Mouse (Mus musculus) small intestine, adult 2 months (tissue): Measurements from ENCODE around the gene Snrpa. TPM values are rescaled to one million over a fixed set of nuclear protein-coding genes. Genes with fewer than 3 reads are reported as not detected.

Experiments used
- H3K27ac ChIP-seq: fragments of 200-500 bp; 2 replicates; pipeline ENCODE4 v1.5.1; 2012; ENCODE audit warnings: low read depth, low read length, control low read depth, inconsistent platforms; ENCODE audit not compliant: insufficient read depth
- H3K27me3 ChIP-seq: fragments of 200-500 bp; 2 replicates; pipeline ENCODE4 v1.6.1; 2012; ENCODE audit warnings: mild to moderate bottlenecking, moderate library complexity, low read length, inconsistent platforms; ENCODE audit not compliant: control insufficient read depth, insufficient read depth
- H3K36me3 ChIP-seq: fragments of 200-500 bp; 2 replicates; pipeline ENCODE4 v1.6.1; 2012; ENCODE audit warnings: mild to moderate bottlenecking, low read length, control low read depth, inconsistent platforms; ENCODE audit not compliant: control insufficient read depth, insufficient read depth
- H3K4me1 ChIP-seq: fragments of 200-500 bp; 2 replicates; pipeline ENCODE4 v1.6.1; 2012; ENCODE audit warnings: low read length, inconsistent platforms, mixed read lengths; ENCODE audit not compliant: control insufficient read depth, insufficient read depth, insufficient read length
- H3K4me3 ChIP-seq: fragments of 200-500 bp; 2 replicates; pipeline ENCODE4 v1.5.1; 2012; ENCODE audit warnings: low read depth, mild to moderate bottlenecking, control low read depth, inconsistent platforms, low read length, moderate library complexity
- CTCF ChIP-seq: fragments of 200-500 bp; IDR thresholded peaks from 2 replicates; pipeline ENCODE4 v1.5.1; 2012; ENCODE audit warnings: low read depth, mild to moderate bottlenecking, control low read depth, inconsistent platforms, low read length, moderate library complexity, mixed read lengths; ENCODE audit not compliant: insufficient replicate concordance, insufficient read length; ENCODE audit errors: extremely low read depth
- POLR2A ChIP-seq: fragments of 200-500 bp; IDR thresholded peaks from 2 replicates; pipeline ENCODE4 v1.6.1; 2012; ENCODE audit warnings: low read depth, mild to moderate bottlenecking, control low read depth, inconsistent platforms, low read length, moderate library complexity
- WGBS: fragments of 180-500 bp; shearing (Covaris S2); methylation state at CpG from one replicate; pipeline ENCODE4 v1.1.7; 2018; 5-methylcytosine and 5-hydroxymethylcytosine counted together
- polyA plus RNA-seq: library from polyadenylated mRNA; depleted of rRNA; stranded (reverse); fragments of >200 nt; gene quantifications from 2 replicates; pipeline ENCODE4 v1.2.3, GENCODE M21; 2012

Snrpa gene
- polyA plus RNA-seq, 1 experiment = 138 TPM

- no peaks in the 10 kb centered on the region for H3K27me3 ChIP-seq
- H3K36me3 ChIP-seq = peaks cover 19% of the 10 kb centered on the region
- TF ChIP-seq POLR2A (no peak), CTCF (no peak)
- peak overlapping the region; percentile 89 for H3K27ac ChIP-seq
- H3K4me1 ChIP-seq = peaks cover 20% of the 10 kb centered on the region; the same call in 1 of the 2 replicates
- WGBS = 15% methylated on average over 4 of the region's 4 CpGs
- peak overlapping the region; percentile 77 for H3K4me3 ChIP-seq
These were observed 18.1 kb downstream of the Snrpa start for GRCm38 (mm10) chr7:27177942-27178323.

DNA sequence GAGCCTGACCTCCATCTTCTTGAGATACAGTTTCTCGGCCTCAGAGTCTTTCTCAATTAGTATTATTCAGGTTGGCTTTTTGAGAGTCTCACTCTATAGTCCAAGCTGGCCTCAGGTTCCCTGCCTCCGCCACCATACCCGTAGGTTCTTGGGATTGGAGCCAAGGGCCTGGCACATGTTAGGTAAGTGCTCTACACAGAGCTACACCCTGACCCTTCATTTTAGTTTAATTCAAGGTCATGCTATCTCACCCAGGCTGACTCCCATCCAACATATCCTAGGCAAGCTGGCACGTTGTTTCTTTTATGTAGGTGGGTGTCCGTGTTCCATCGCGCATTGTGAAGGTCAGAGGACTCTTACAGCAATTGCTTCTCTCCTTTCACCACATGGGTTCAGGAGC, 21.2 kb downstream of the Snrpa start:
- 88% methylated on average over 7 of the region's 7 CpGs for WGBS
- Histone ChIP-seq H3K27ac (no peak overlapping the region), H3K4me1 (peaks cover 12% of the 10 kb centered on the region; the same call in 1 of the 2 replicates), H3K4me3 (no peak overlapping the region), H3K36me3 (peaks cover 31% of the 10 kb centered on the region), H3K27me3 (no peaks in the 10 kb centered on the region)
- no peak for TF ChIP-seq CTCF
- no peak for TF ChIP-seq POLR2A

GRCm38 (mm10) chr7:27174496-27174895, 21.6 kb downstream of the Snrpa start:
- WGBS = 91% methylated on average over 15 of the region's 15 CpGs
- Histone ChIP-seq H3K36me3 (peaks cover 31% of the 10 kb centered on the region), H3K27ac (no peak overlapping the region), H3K27me3 (no peaks in the 10 kb centered on the region), H3K4me1 (peaks cover 8% of the 10 kb centered on the region; the same call in 1 of the 2 replicates), H3K4me3 (no peak overlapping the region)
- TF ChIP-seq POLR2A (no peak), CTCF (no peak)

DNA sequence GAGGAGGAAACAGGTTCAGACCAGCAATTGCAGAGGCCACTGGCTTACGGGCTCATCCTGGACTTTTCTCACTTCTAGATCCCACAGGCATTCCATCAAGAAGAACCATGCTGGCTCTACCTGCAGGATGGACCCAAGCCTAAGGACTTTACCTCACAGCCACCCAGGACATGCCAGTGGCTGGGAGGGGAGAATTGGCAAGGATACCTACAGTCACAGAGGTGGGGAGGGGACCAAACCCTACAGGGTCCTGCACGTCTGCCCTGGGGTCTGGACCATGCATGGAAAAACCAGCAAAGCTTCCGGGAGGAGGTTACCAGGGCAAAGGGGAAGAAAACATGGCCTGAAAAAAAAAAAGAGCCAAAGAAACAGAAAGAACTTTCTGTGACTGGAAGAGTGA, 25.1 kb downstream of the Snrpa start:
- 86% methylated on average over 3 of the region's 3 CpGs for WGBS
- TF ChIP-seq POLR2A (no peak), CTCF (no peak)

DNA sequence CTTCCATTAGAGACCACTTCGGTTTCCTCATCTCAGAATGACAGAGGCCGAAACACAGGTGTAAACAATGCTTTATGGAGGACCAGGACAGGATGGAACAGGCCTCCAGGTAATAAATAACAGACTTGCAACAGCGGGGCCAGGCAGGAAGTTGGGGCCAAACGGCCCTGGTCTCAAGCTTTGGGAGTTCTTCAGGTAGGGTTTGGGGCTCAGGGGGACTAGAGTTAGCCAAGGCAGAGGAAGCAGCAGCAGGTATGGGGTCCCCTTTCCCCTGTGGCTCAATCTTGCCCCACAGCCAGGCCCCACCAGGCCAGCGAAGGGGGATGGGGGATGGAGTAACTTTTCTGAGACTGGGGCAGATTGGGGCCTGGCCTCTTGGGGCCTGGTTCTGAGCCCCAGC, 27.7 kb downstream of the Snrpa start:
- TF ChIP-seq CTCF (no peak), POLR2A (no peak)
- 88% methylated on average over 5 of the region's 5 CpGs for WGBS
- Histone ChIP-seq H3K4me3 (no peak overlapping the region), H3K27me3 (no peaks in the 10 kb centered on the region), H3K36me3 (peaks cover 17% of the 10 kb centered on the region), H3K4me1 (peaks cover 22% of the 10 kb centered on the region), H3K27ac (peak overlapping the region; percentile 95; the same call in 1 of the 2 replicates)

More for the DNA sequence above, 25.1 kb downstream of the Snrpa start:
- Histone ChIP-seq H3K4me3 (no peak overlapping the region), H3K27ac (no peak overlapping the region), H3K36me3 (peaks cover 31% of the 10 kb centered on the region), H3K27me3 (no peaks in the 10 kb centered on the region), H3K4me1 (peaks cover 6% of the 10 kb centered on the region; the same call in 1 of the 2 replicates)

GRCm38 (mm10) chr7:27167475-27168094, 28.5 kb downstream of the Snrpa start:
- Histone ChIP-seq H3K27me3 (no peaks in the 10 kb centered on the region), H3K4me1 (peaks cover 28% of the 10 kb centered on the region), H3K36me3 (peaks cover 10% of the 10 kb centered on the region), H3K27ac (peak overlapping the region; percentile 95), H3K4me3 (peak overlapping the region; percentile 81)
- WGBS = 64% methylated on average over 11 of the region's 11 CpGs
- no peak for TF ChIP-seq POLR2A
- no peak for TF ChIP-seq CTCF

DNA sequence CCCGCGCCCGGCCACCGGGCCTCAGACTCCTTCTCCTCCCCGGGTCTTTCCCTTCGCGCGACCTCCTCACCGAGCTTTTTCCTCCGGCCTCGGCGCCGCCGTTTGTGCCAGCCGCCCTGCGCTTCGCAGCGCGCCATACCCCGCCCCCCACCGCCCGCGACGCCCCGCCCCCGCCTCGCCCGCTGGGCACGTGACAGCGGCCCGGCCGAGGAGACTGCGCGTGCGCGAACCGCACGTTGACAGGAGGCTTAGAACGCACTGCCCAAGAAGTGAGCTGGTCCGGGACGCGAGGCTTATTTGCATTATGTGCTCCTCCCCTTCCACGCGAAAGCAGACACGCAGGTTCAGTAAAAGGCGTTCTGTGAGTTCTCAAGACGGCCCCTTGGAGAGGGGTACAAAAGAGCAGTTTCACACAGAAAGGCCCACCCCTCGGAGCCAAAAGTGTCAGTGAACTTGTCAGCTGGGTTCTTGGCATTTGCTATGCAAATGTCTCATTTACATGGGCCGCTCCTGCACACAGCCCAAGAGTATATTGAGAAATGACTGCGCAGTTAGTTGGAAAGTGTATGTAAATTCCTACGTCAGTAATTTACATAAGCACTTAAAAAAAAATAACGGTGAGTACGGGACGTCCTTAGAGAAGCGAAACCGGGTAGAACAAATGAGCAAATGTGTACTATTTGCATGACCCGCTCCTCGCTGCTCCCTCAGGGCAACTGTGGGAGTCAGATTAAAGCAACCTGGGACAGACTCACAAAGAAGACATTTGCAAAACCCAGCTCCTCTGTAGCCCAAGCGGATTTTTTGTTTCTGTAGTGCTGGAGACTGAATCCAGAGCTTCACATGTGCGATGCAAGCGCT, 29.2 kb downstream of the Snrpa start, which contains the start of gene Egln2:
Gene Egln2, minus strand, starts transcription at position 189 of the 861 bp plus-strand sequence.
- H3K4me3 ChIP-seq = peak within 1 kb of the TSS; percentile 81
- H3K27me3 ChIP-seq = no peaks in the 10 kb centered on the region
- TF ChIP-seq POLR2A (no peak; the same call in 1 of the 2 replicates), CTCF (no peak)
- H3K36me3 ChIP-seq = peaks cover 5% of the 10 kb centered on the region
- peaks cover 28% of the 10 kb centered on the region for H3K4me1 ChIP-seq
- WGBS = 1% methylated on average over 61 of the region's 61 CpGs
- peak within 1 kb of the TSS; percentile 95 for H3K27ac ChIP-seq
